In the genomic region with DNA sequence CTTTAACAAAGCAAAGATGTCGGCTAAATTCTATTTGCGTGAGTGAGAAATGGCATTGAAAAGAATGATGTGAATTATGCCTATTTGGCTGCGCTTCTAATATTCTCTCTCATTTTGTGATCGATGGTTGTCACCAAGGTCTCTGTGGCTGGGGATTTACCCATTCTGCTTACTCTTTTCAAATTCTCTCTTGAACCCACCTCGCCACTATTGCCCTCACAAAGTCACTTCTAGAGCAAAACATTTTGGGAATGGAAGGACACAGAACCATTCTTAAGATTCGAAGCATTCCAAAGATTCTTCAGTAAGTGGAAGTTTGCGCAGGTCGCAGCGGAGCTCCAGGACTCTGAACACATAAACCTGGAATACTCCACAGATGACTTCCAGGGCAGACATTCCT, we compare ENCODE assay signal across 8 mouse cellular contexts. TPM values are rescaled to one million over a fixed set of nuclear protein-coding genes. Genes with fewer than 3 reads are reported as not detected.
DNase-seq lines count a peak whose midpoint lies in the region; ATAC-seq and TF ChIP-seq lines count a peak whose summit lies in the region.

No protein-coding gene starts in this region.

- no peak overlapping the region for H3K27ac ChIP-seq in left cerebral cortex, adult 2 months
- 0 out of 2 replicates have a peak overlapping the region, but pooled peaks have one; percentile 1 for H3K27ac ChIP-seq in embryonic facial prominence, embryonic 11.5 days (replicated peaks; ENCODE audit: low read depth, low read length)

- no peak for DNase-seq in left cerebral cortex, adult 2 months (ENCODE audit: extremely low spot score in 1 of 2, low spot score in 2 of 2)
- DNase-seq in left cerebral cortex, adult 8-10 months (ENCODE audit: low spot score in 2 of 2): no peak
- no peak for DNase-seq in embryonic facial prominence, embryonic 11.5 days (ENCODE audit: low spot score)
- DNase-seq in hindlimb bud, embryonic 11.5 days (ENCODE audit: extremely low spot score, low read depth, low spot score): peak; percentile 28
- no peak for DNase-seq in right cerebral cortex, postnatal 14 days
- DNase-seq in cerebellum, postnatal 36 days: no peak
- no peak for DNase-seq in left cerebral cortex, adult 11 months (ENCODE audit: low spot score)

- H3K27me3 ChIP-seq in embryonic facial prominence, embryonic 11.5 days (ENCODE audit: control insufficient read depth, insufficient read depth, low read length): no peaks in the 10 kb centered on the region
- H3K27me3 ChIP-seq in myocyte (ENCODE audit: control insufficient read depth, insufficient read depth, insufficient read length): peaks cover 6% of the 10 kb centered on the region

- H3K36me3 ChIP-seq in embryonic facial prominence, embryonic 11.5 days (replicated peaks; ENCODE audit: control insufficient read depth, insufficient read depth, low read depth, low read length): no peaks in the 10 kb centered on the region; the same call in none of the 2 replicates
- H3K36me3 ChIP-seq in myocyte (ENCODE audit: control insufficient read depth, insufficient read depth): peaks cover 6% of the 10 kb centered on the region

- intact Hi-C loops in left cerebral cortex, adult 2 months (cut with DNase I): no loop called here

- peak overlapping the region; percentile 92 for H3K9ac ChIP-seq in embryonic facial prominence, embryonic 11.5 days (replicated peaks; ENCODE audit: low read length)

- no peaks in the 10 kb centered on the region for H3K4me1 ChIP-seq in embryonic facial prominence, embryonic 11.5 days (ENCODE audit: control insufficient read depth, insufficient read depth, low read length)

- H3K9me3 ChIP-seq in embryonic facial prominence, embryonic 11.5 days (replicated peaks; ENCODE audit: control insufficient read depth, low read length): no peaks in the 10 kb centered on the region

- peak overlapping the region; percentile 40 for H3K4me2 ChIP-seq in embryonic facial prominence, embryonic 11.5 days (ENCODE audit: low read depth, low read length)
- peak overlapping the region; percentile 91 for H3K4me2 ChIP-seq in myocyte (ENCODE audit: low read depth)

- no peak for TF ChIP-seq CTCF in left cerebral cortex, adult 2 months (IDR thresholded peaks at IDR 0.05)

- no peak for ATAC-seq in embryonic facial prominence, embryonic 11.5 days (replicated peaks; ENCODE audit: insufficient number of reproducible peaks, low FRiP score, low TSS enrichment, low read depth)

- peaks cover 41% of the 10 kb centered on the region for H3K79me2 ChIP-seq in myocyte (ENCODE audit: control insufficient read depth, insufficient read depth)

- peak overlapping the region; percentile 77 for H3K4me3 ChIP-seq in left cerebral cortex, adult 2 months
- H3K4me3 ChIP-seq in embryonic facial prominence, embryonic 11.5 days (ENCODE audit: low read depth, low read length): peak overlapping the region; percentile 90
- H3K4me3 ChIP-seq in myocyte: peak overlapping the region; percentile 61

- 8% methylated on average over 9 of the region's 9 CpGs for WGBS in embryonic facial prominence, embryonic 11.5 days

- no peak for TF ChIP-seq POLR2A in myocyte (IDR thresholded peaks at IDR 0.05; ENCODE audit: insufficient read length, low read depth)

- peak overlapping the region; percentile 97 for H3ac ChIP-seq in myocyte (ENCODE audit: control insufficient read depth, insufficient read length)

TF ChIP-seq in myocyte, 11 proteins besides CTCF, POLR2A, EP300 and RAD21:
- TF ChIP-seq MYOD1 (IDR thresholded peaks at IDR 0.05; ENCODE audit: control insufficient read depth in 1 of 3, insufficient read length in 2 of 3, low read depth in 2 of 3) (no peak), TCF12 (IDR thresholded peaks at IDR 0.05; ENCODE audit: insufficient read depth, poor library complexity, severe bottlenecking) (no peak), E2F4 (IDR thresholded peaks at IDR 0.05; ENCODE audit: insufficient read depth) (no peak), POLR2AphosphoS2 (IDR thresholded peaks at IDR 0.05; ENCODE audit: insufficient read length, low read depth) (no peak), USF1 (IDR thresholded peaks at IDR 0.05; ENCODE audit: low read depth) (no peak)

RNA-seq across cellular contexts. Expression of gene Zfp871, which starts 0.5 kb away (rescaled TPM):
- 10 to 100 TPM; 82.0 to 84.9 TPM for total RNA-seq in left cerebral cortex, adult 2 months (2021)
- total RNA-seq in left cerebral cortex, adult 8-10 months (2022): 10 to 100 TPM; 65.9 to 94.1 (median 79.6) TPM
- 25.6 and 33.8 TPM in 2 replicates for polyA plus RNA-seq in embryonic facial prominence, embryonic 11.5 days (2014; fragmentation: Nextera tagmentation; extraction: Ambion mirVana)
- 1.7 TPM for polyA plus RNA-seq in myocyte (2012; fragmentation: generic; extraction: Trizol)

RNA-seq across cellular contexts. Expression of gene Zfp811, which starts 21.2 kb away (rescaled TPM):
- 1 to 10 TPM; 6.3 to 6.5 TPM for total RNA-seq in left cerebral cortex, adult 2 months (2021)
- total RNA-seq in left cerebral cortex, adult 8-10 months (2022): 1 to 10 TPM; 3.5 to 6.6 (median 5.3) TPM
- polyA plus RNA-seq in embryonic facial prominence, embryonic 11.5 days (2014; fragmentation: Nextera tagmentation; extraction: Ambion mirVana): 11.5 and 13.2 TPM in 2 replicates
- 0.02 TPM for polyA plus RNA-seq in myocyte (2012; fragmentation: generic; extraction: Trizol)

RNA-seq across cellular contexts. Expression of gene Zfp799, which starts 41.5 kb away (rescaled TPM):
- total RNA-seq in left cerebral cortex, adult 2 months (2021): 10 to 100 TPM; 28.4 to 31.1 TPM
- 10 to 100 TPM; 25.7 to 30.9 (median 28.5) TPM for total RNA-seq in left cerebral cortex, adult 8-10 months (2022)
- polyA plus RNA-seq in embryonic facial prominence, embryonic 11.5 days (2014; fragmentation: Nextera tagmentation; extraction: Ambion mirVana): 17.1 and 23.5 TPM in 2 replicates
- 1.4 TPM for polyA plus RNA-seq in myocyte (2012; fragmentation: generic; extraction: Trizol)
